Comparison of ENCODE assay signal across 29 mouse cellular contexts in the genomic region with DNA sequence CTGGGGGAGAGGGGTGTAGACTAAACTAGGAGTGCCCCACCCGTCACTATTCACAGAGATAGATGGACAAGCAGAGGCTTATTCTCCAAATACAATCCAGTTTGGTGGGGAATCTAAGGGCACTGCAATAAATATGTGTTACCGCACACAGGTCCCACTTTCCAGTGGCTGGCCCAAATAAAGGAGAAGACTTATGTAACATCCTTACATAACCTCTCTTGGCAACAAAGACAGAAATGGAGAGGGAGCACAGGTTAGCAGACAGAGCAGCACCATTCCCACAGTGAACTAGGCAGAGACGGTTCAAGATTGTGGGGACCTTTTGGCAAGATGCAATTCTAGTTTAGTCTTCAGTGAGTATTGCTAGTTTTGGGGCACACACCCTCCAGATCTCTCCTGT. TPM values are rescaled to one million over a fixed set of nuclear protein-coding genes. Genes with fewer than 3 reads are reported as not detected.
"Had no signal": no experiment of that assay in that cellular context is flagged by ENCODE, and none has a peak within 500 bp of the region (broad histone marks: within the 10 kb centered on the region; RNA-seq: fewer than 3 reads in every experiment).

No protein-coding gene starts in this region.

RNA-seq across cellular contexts. Expression of gene Nat8f6, which starts 10.2 kb away (rescaled TPM):
- total RNA-seq: common myeloid progenitor, adult 5-6 weeks; forebrain, postnatal 0 days; gastrocnemius, adult 18-20 months; gastrocnemius, adult 2 months; gastrocnemius, adult 8-10 months; gastrocnemius, postnatal 14 days; gastrocnemius, postnatal 36 days; gastrocnemius, postnatal 4 days; granulocyte monocyte progenitor cell, adult 5-6 weeks; heart, adult 18-20 months had no signal
- polyA plus RNA-seq: embryonic facial prominence, embryonic 10.5 days; embryonic facial prominence, embryonic 11.5 days; embryonic facial prominence, embryonic 12.5 days; embryonic facial prominence, embryonic 13.5 days; embryonic facial prominence, embryonic 14.5 days; embryonic facial prominence, embryonic 15.5 days; erythroblast, embryonic 14.5 days; forebrain, embryonic 10.5 days; forebrain, embryonic 11.5 days; forebrain, embryonic 12.5 days; forebrain, embryonic 13.5 days; forebrain, embryonic 14.5 days; forebrain, embryonic 15.5 days; forebrain, embryonic 16.5 days; forebrain, postnatal 0 days; gonadal fat pad, adult 2 months had no signal

RNA-seq across cellular contexts. Expression of gene Nat8f5, which starts 10.3 kb away (rescaled TPM):
- total RNA-seq: common myeloid progenitor, adult 5-6 weeks; forebrain, postnatal 0 days; gastrocnemius, adult 18-20 months; gastrocnemius, adult 2 months; gastrocnemius, adult 8-10 months; gastrocnemius, postnatal 25 days; gastrocnemius, postnatal 36 days; gastrocnemius, postnatal 4 days; granulocyte monocyte progenitor cell, adult 5-6 weeks; heart, adult 18-20 months; heart, adult 2 months; heart, adult 8-10 months had no signal
- polyA plus RNA-seq: embryonic facial prominence, embryonic 10.5 days; embryonic facial prominence, embryonic 11.5 days; embryonic facial prominence, embryonic 12.5 days; embryonic facial prominence, embryonic 13.5 days; embryonic facial prominence, embryonic 14.5 days; embryonic facial prominence, embryonic 15.5 days; erythroblast, embryonic 14.5 days; forebrain, embryonic 10.5 days; forebrain, embryonic 11.5 days; forebrain, embryonic 12.5 days; forebrain, embryonic 13.5 days; forebrain, embryonic 14.5 days; forebrain, embryonic 15.5 days; forebrain, embryonic 16.5 days; gonadal fat pad, adult 2 months; heart, adult 2 months had no signal

RNA-seq across cellular contexts. Expression of gene Nat8, which starts 21.4 kb away (rescaled TPM):
- total RNA-seq: common myeloid progenitor, adult 5-6 weeks; gastrocnemius, adult 18-20 months; gastrocnemius, adult 2 months; gastrocnemius, adult 8-10 months; gastrocnemius, postnatal 10 days; gastrocnemius, postnatal 14 days; gastrocnemius, postnatal 25 days; gastrocnemius, postnatal 36 days; gastrocnemius, postnatal 4 days; granulocyte monocyte progenitor cell, adult 5-6 weeks; heart, adult 18-20 months; heart, adult 2 months; heart, adult 8-10 months had no signal
- polyA plus RNA-seq: embryonic facial prominence, embryonic 10.5 days; embryonic facial prominence, embryonic 11.5 days; embryonic facial prominence, embryonic 12.5 days; embryonic facial prominence, embryonic 13.5 days; embryonic facial prominence, embryonic 14.5 days; embryonic facial prominence, embryonic 15.5 days; erythroblast, embryonic 14.5 days; forebrain, embryonic 10.5 days; forebrain, embryonic 11.5 days; forebrain, embryonic 12.5 days; forebrain, embryonic 13.5 days; forebrain, embryonic 14.5 days; forebrain, embryonic 15.5 days; forebrain, embryonic 16.5 days; heart, adult 2 months had no signal

RNA-seq across cellular contexts. Expression of gene Nat8f3, which starts 45.0 kb away (rescaled TPM):
- total RNA-seq: common myeloid progenitor, adult 5-6 weeks; forebrain, postnatal 0 days; gastrocnemius, adult 2 months; gastrocnemius, postnatal 14 days; granulocyte monocyte progenitor cell, adult 5-6 weeks; heart, adult 2 months had no signal
- polyA plus RNA-seq: embryonic facial prominence, embryonic 11.5 days; embryonic facial prominence, embryonic 13.5 days; embryonic facial prominence, embryonic 14.5 days; embryonic facial prominence, embryonic 15.5 days; erythroblast, embryonic 14.5 days; forebrain, embryonic 14.5 days had no signal

RNA-seq across cellular contexts. Expression of gene Nat8f2, which starts 58.4 kb away (rescaled TPM):
- total RNA-seq: common myeloid progenitor, adult 5-6 weeks; forebrain, postnatal 0 days; gastrocnemius, adult 2 months; gastrocnemius, postnatal 36 days; granulocyte monocyte progenitor cell, adult 5-6 weeks had no signal
- polyA plus RNA-seq: embryonic facial prominence, embryonic 10.5 days; embryonic facial prominence, embryonic 11.5 days; embryonic facial prominence, embryonic 12.5 days; embryonic facial prominence, embryonic 13.5 days; embryonic facial prominence, embryonic 14.5 days; erythroblast, embryonic 14.5 days; forebrain, embryonic 10.5 days; forebrain, embryonic 11.5 days; forebrain, embryonic 12.5 days; forebrain, embryonic 13.5 days; forebrain, embryonic 14.5 days; forebrain, embryonic 15.5 days; forebrain, embryonic 16.5 days; forebrain, postnatal 0 days; heart, adult 2 months had no signal
